Mouse (Mus musculus) embryonic fibroblast, embryonic 13.5 days (primary cell): Measurements from ENCODE around the gene 1600014C10Rik.

Source experiments
- CTCF ChIP-seq: IDR thresholded peaks from 2 replicates; pipeline ENCODE4 v1.5.1; 2011; ENCODE audit warnings: mild to moderate bottlenecking, control low read depth, low read length, moderate library complexity, borderline replicate concordance; ENCODE audit not compliant: insufficient read depth
- POLR2A ChIP-seq: IDR thresholded peaks from 2 replicates; pipeline ENCODE4 v1.6.1; 2011; ENCODE audit warnings: low read depth, mild to moderate bottlenecking, control low read depth, low read length, moderate library complexity

GRCm38 (mm10) chr7:38190056-38190835 is 7.2 kb downstream of the 1600014C10Rik start:
- TF ChIP-seq CTCF = no peak
- no peak for TF ChIP-seq POLR2A
